Mouse (Mus musculus) left cerebral cortex, postnatal 36 days (tissue): ENCODE results near the gene Shisal2b. TPM values are rescaled to one million over a fixed set of nuclear protein-coding genes. Genes with fewer than 3 reads are reported as not detected.

ENCODE experiments used
- DNase-seq, 2 experiments: peaks; one replicate each; pipeline ENCODE4 v3.0.0; 2021 to 2022; ENCODE audit warnings: low spot score in 2 of 2, mixed read lengths in 1 of 2
- intact Hi-C: fragments of 180-260 bp; cut with DNase I; formaldehyde crosslinking; loops from one replicate; pipeline ENCODE4 v1.15.1; 2025
- total RNA-seq, 2 experiments: library from RNA; stranded (reverse); gene quantifications; 2 replicates each; pipeline ENCODE4 v1.2.3; 2021

Gene Shisal2b
- total RNA-seq, 2 experiments from 2014 or later = 1.2 to 1.8 TPM

- intact Hi-C loops = no loop called here
- DNase-seq = no peak
Observed at GRCm38 (mm10) chr13:104821192-104821591, 42.5 kb downstream of the Shisal2b start.

- intact Hi-C loops = loop anchor here (10.0 kb wide), 2 partner anchors 237 to 557 kb away; partner anchors contain the start of gene Rgs7bp
- DNase-seq = no peak
Observed at GRCm38 (mm10) chr13:104817696-104818095, 46.0 kb downstream of the Shisal2b start.

- intact Hi-C loops = loop anchor here (10.0 kb wide), 2 partner anchors 238 to 558 kb away; partner anchors contain the start of gene Rgs7bp
- DNase-seq = peak; percentile 86 to 89
Observed at GRCm38 (mm10) chr13:104816635-104817571, 46.8 kb downstream of the Shisal2b start, which contains the start of gene Cwc27. Gene Cwc27 (minus strand): TSS chr13:104817142.

DNA sequence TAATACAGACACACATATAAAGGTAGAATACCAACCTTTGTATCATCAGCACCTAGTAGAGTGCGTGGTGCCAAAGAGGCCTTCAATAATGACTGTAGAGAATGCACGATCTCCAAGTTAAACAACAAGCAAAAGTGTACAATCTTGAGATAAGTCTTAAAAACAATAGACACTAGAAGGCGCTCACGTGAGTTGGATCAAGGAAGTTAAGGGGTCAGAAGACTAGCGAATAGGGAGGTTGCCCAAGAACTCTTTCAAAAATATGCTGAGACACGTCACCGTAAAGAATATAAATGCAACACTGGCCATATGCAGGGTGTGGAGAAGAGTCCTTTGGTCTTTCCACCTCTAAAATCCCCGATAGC lies 47.4 kb downstream of the Shisal2b start:
- intact Hi-C loops = loop anchor here (10.0 kb wide), 2 partner anchors 239 to 559 kb away; partner anchors contain the start of gene Rgs7bp
- no peak for DNase-seq

GRCm38 (mm10) chr13:104805681-104806080 lies 58.0 kb downstream of the Shisal2b start:
- DNase-seq = no peak
- intact Hi-C loops = loop anchor here (1.0 kb wide), 1 partner anchor 134 kb away; no protein-coding TSS in a partner anchor

DNA sequence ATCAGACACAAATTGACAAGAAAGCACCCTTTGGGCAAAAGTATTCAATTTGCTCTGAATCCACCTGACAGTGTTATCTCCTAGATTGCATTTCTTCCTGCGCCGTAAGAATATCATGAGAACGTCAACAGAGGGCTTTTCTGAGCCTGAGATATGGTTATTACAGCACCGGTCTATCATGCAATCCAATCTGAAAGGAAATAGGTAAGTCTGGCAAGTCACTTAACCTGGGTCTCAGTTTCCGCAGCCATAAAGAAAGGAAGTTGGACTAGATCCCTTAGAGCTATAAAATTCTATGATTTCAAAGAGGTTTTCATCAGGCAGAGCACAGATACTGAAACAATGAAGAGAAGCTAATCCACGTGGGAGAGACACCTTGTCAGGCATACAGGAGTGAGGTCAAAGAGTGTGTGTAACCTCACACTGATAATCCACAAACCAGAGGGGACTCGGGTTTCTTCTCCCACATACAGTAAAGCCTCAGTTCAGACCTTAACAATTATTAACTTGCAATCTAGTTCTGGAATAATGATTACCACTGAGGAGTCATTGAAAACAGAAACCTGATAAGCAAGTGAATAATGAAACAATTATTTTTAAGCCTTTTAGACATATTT lies 64.0 kb downstream of the Shisal2b start:
- DNase-seq = no peak
- intact Hi-C loops = no loop called here

- intact Hi-C loops = no loop called here
- DNase-seq = no peak
Observed at GRCm38 (mm10) chr13:104799067-104799466, 64.6 kb downstream of the Shisal2b start.

Other genes with a start within 250 kb of the Shisal2b start
- gene Srek1ip1, start 71.4 kb downstream of the Shisal2b start, total RNA-seq = 10 to 100 TPM; 16.6 to 19.5 TPM
- 10 to 100 TPM; 17.3 to 24.1 TPM for gene Cwc27, start 46.8 kb downstream of the Shisal2b start, total RNA-seq
- 100 to 1,000 TPM; 162 to 169 TPM for gene Rgs7bp, start 191.0 kb upstream of the Shisal2b start, total RNA-seq
- gene 4933425L06Rik, start 218.2 kb upstream of the Shisal2b start, total RNA-seq = not detected